Mouse (Mus musculus) monocyte, adult 5-6 weeks (primary cell): Measurements from ENCODE around the gene Hist2h3b. TPM values are rescaled to one million over a fixed set of nuclear protein-coding genes. Genes with fewer than 3 reads are reported as not detected.
A peak's percentile ranks its signal among the peaks of the same experiment; 100 is the strongest.
"Not testable (repeated sequence)": the region's sequence is repeated elsewhere in the genome, so short reads cannot be mapped to it uniquely, and the experiment has no call there.

ENCODE experiments used
- ATAC-seq: fragments of 153-309, 156-312 bp; replicated peaks from 2 replicates; pipeline ENCODE4 v1.8.0; 2017; ENCODE audit warnings: mild to moderate bottlenecking; ENCODE audit not compliant: low TSS enrichment, insufficient number of reproducible peaks, severe bottlenecking, poor library complexity, low FRiP score
- total RNA-seq: library from RNA; stranded (forward); fragments of 200-1000, 200-491, 200-594 nt; gene quantifications from 3 replicates; pipeline ENCODE4 v1.2.3, GENCODE M21; 2017

Hist2h3b gene
- 4.4 to 34.9 TPM (median 10.9 TPM) in 3 replicates for total RNA-seq

- peak; percentile 72 for ATAC-seq
These were observed at the start of gene Hist2h3b for GRCm38 (mm10) chr3:96268051-96268775. TSS of gene Hist2h3b (plus strand) at chr3:96268654.

- ATAC-seq, result no peak
These were observed 49.2 kb upstream of the Hist2h3b start for GRCm38 (mm10) chr3:96219191-96219641.

- peak; percentile 79 for ATAC-seq
These were observed 48.8 kb upstream of the Hist2h3b start, which contains the start of the genes Bola1 and Hist2h2ab for GRCm38 (mm10) chr3:96219661-96220130. TSS of gene Bola1 (minus strand) at chr3:96219709. TSS of gene Hist2h2ab (plus strand) at chr3:96219865.

- not testable (repeated sequence) for ATAC-seq
These were observed 48.2 kb upstream of the Hist2h3b start for GRCm38 (mm10) chr3:96220131-96220764.

GRCm38 (mm10) chr3:96220765-96221639 is 47.5 kb upstream of the Hist2h3b start, which contains the start of the genes Hist2h2ac and Hist2h2be:
TSS of gene Hist2h2ac (minus strand) at chr3:96220880.
TSS of gene Hist2h2be (plus strand) at chr3:96221119.
- peak; percentile 82 for ATAC-seq

- ATAC-seq, result no peak
These were observed 46.8 kb upstream of the Hist2h3b start for GRCm38 (mm10) chr3:96221640-96222038.

- no peak for ATAC-seq
These were observed 45.7 kb upstream of the Hist2h3b start for GRCm38 (mm10) chr3:96222774-96223173.

- ATAC-seq, result no peak
These were observed 43.0 kb upstream of the Hist2h3b start for GRCm38 (mm10) chr3:96225421-96225820.

GRCm38 (mm10) chr3:96226695-96227648 is 41.5 kb upstream of the Hist2h3b start:
- peak; percentile 62 for ATAC-seq

- 0 out of 2 replicates have a peak, but pooled peaks have one; percentile 14 for ATAC-seq
These were observed 39.6 kb upstream of the Hist2h3b start for GRCm38 (mm10) chr3:96228828-96229227.

- ATAC-seq, result peak; percentile 57; the same call in 1 of the 2 replicates
These were observed 38.0 kb upstream of the Hist2h3b start for GRCm38 (mm10) chr3:96230404-96230803.

- ATAC-seq, result no peak
These were observed 37.3 kb upstream of the Hist2h3b start for GRCm38 (mm10) chr3:96230910-96231757.

GRCm38 (mm10) chr3:96231758-96232120 is 36.7 kb upstream of the Hist2h3b start:
- ATAC-seq, result no peak

- no peak for ATAC-seq
These were observed 33.5 kb upstream of the Hist2h3b start for GRCm38 (mm10) chr3:96234914-96235313.

- no peak for ATAC-seq
These were observed 32.6 kb upstream of the Hist2h3b start for GRCm38 (mm10) chr3:96235836-96236235.

GRCm38 (mm10) chr3:96236834-96237334 is 31.6 kb upstream of the Hist2h3b start:
- no peak for ATAC-seq
